Mouse (Mus musculus) testis, adult 2 months (tissue): Measurements from ENCODE around the gene Cfl1.

Experiments
- CTCF ChIP-seq: fragments of 200-500 bp; IDR thresholded peaks from 2 replicates; pipeline ENCODE4 v1.5.1; 2012; ENCODE audit warnings: low read depth, mild to moderate bottlenecking, inconsistent platforms, low read length, moderate library complexity; ENCODE audit not compliant: control insufficient read depth, insufficient read depth, insufficient replicate concordance
- POLR2A ChIP-seq: fragments of 200-500 bp; IDR thresholded peaks from 2 replicates; pipeline ENCODE4 v1.6.1; 2012; ENCODE audit warnings: low read depth, mild to moderate bottlenecking, inconsistent platforms, low read length, moderate library complexity; ENCODE audit not compliant: control insufficient read depth

- no peak for TF ChIP-seq CTCF
- no peak for TF ChIP-seq POLR2A
These were observed 8.9 kb upstream of the Cfl1 start for GRCm38 (mm10) chr19:5481398-5481797.
